ENCODE assay signal across 14 mouse cellular contexts in genomic region chr2:32282289-32282688, GRCm38 (mm10). TPM values are rescaled to one million over a fixed set of nuclear protein-coding genes. Genes with fewer than 3 reads are reported as not detected.
DNase-seq lines count a peak whose midpoint lies in the region; ATAC-seq lines count a peak whose summit lies in the region.
"Had no signal": no experiment of that assay in that cellular context is flagged by ENCODE, and none has a peak within 500 bp of the region (broad histone marks: within the 10 kb centered on the region; RNA-seq: fewer than 3 reads in every experiment).

No protein-coding gene starts in this region.

- H3K9ac ChIP-seq in heart, embryonic 16.5 days (ENCODE audit: low read length) = no peak overlapping the region
- H3K9ac ChIP-seq in liver, embryonic 11.5 days (ENCODE audit: low read depth, low read length) = no peak overlapping the region
- H3K9ac ChIP-seq in forebrain, embryonic 11.5 days (ENCODE audit: low read length) = no peak overlapping the region
- H3K9ac ChIP-seq: embryonic facial prominence, embryonic 13.5 days; forebrain, embryonic 13.5 days; hindbrain, embryonic 13.5 days had no signal

- no peak overlapping the region for H3K4me3 ChIP-seq in heart, embryonic 16.5 days (ENCODE audit: low read length)
- H3K4me3 ChIP-seq in liver, embryonic 11.5 days (ENCODE audit: low read depth, low read length) = no peak overlapping the region
- no peak overlapping the region for H3K4me3 ChIP-seq in forebrain, embryonic 11.5 days (ENCODE audit: low read depth, low read length)
- H3K4me3 ChIP-seq: embryonic facial prominence, embryonic 13.5 days; forebrain, embryonic 13.5 days; hindbrain, embryonic 13.5 days had no signal

- H3K27ac ChIP-seq in heart, embryonic 16.5 days (ENCODE audit: low read length) = peak overlapping the region; percentile 50; the same call in 1 of the 2 replicates
- no peak overlapping the region for H3K27ac ChIP-seq in liver, embryonic 11.5 days (ENCODE audit: low read depth, low read length)
- H3K27ac ChIP-seq in forebrain, embryonic 11.5 days (ENCODE audit: low read depth, low read length) = no peak overlapping the region
- H3K27ac ChIP-seq: embryonic facial prominence, embryonic 13.5 days; forebrain, embryonic 13.5 days; hindbrain, embryonic 13.5 days; hindbrain, postnatal 0 days had no signal

- no peaks in the 10 kb centered on the region for H3K9me3 ChIP-seq in heart, embryonic 16.5 days (replicated peaks; ENCODE audit: control insufficient read depth, low read length)
- no peaks in the 10 kb centered on the region for H3K9me3 ChIP-seq in liver, embryonic 11.5 days (ENCODE audit: control insufficient read depth, low read length)
- H3K9me3 ChIP-seq in forebrain, embryonic 11.5 days (ENCODE audit: control insufficient read depth, low read length) = no peaks in the 10 kb centered on the region
- H3K9me3 ChIP-seq: embryonic facial prominence, embryonic 13.5 days; forebrain, embryonic 13.5 days; G1E; hindbrain, embryonic 13.5 days had no signal

- H3K36me3 ChIP-seq in heart, embryonic 16.5 days (ENCODE audit: control insufficient read depth, insufficient read depth) = peaks cover 28% of the 10 kb centered on the region
- H3K36me3 ChIP-seq in liver, embryonic 11.5 days (ENCODE audit: control insufficient read depth, insufficient read depth, low read length) = peaks cover 29% of the 10 kb centered on the region
- H3K36me3 ChIP-seq in forebrain, embryonic 11.5 days (ENCODE audit: control insufficient read depth, insufficient read depth, low read length) = peaks cover 7% of the 10 kb centered on the region

- ATAC-seq in heart, embryonic 16.5 days (replicated peaks; ENCODE audit: extremely low read depth, insufficient read depth, low FRiP score) = no peak
- ATAC-seq in liver, embryonic 11.5 days (replicated peaks; ENCODE audit: low FRiP score) = no peak
- no peak for ATAC-seq in forebrain, embryonic 11.5 days (replicated peaks; ENCODE audit: low FRiP score)
- ATAC-seq: CD4-positive, CD25-positive, alpha-beta regulatory T cell, adult 4 months; forebrain, embryonic 13.5 days; hindbrain, postnatal 0 days had no signal

- no peaks in the 10 kb centered on the region for H3K27me3 ChIP-seq in heart, embryonic 16.5 days (ENCODE audit: control insufficient read depth, insufficient read depth, low read length)
- H3K27me3 ChIP-seq in liver, embryonic 11.5 days (replicated peaks; ENCODE audit: control insufficient read depth, insufficient read depth, low read length) = no peaks in the 10 kb centered on the region
- no peaks in the 10 kb centered on the region for H3K27me3 ChIP-seq in forebrain, embryonic 11.5 days (ENCODE audit: control insufficient read depth, insufficient read depth, low read length)
- H3K27me3 ChIP-seq: embryonic facial prominence, embryonic 13.5 days; forebrain, embryonic 13.5 days; hindbrain, embryonic 13.5 days had no signal

- H3K4me1 ChIP-seq in heart, embryonic 16.5 days (ENCODE audit: control insufficient read depth, insufficient read depth, low read length) = peaks cover 10% of the 10 kb centered on the region
- peaks cover 6% of the 10 kb centered on the region; the same call in 1 of the 2 replicates for H3K4me1 ChIP-seq in liver, embryonic 11.5 days (replicated peaks; ENCODE audit: control insufficient read depth, insufficient read depth, low read length)
- peaks cover 5% of the 10 kb centered on the region; the same call in 1 of the 2 replicates for H3K4me1 ChIP-seq in forebrain, embryonic 11.5 days (replicated peaks; ENCODE audit: control insufficient read depth, insufficient read depth, low read length)

- WGBS in heart, embryonic 16.5 days = 67% methylated on average over 2 of the region's 2 CpGs
- 52% methylated on average over 2 of the region's 2 CpGs for WGBS in liver, embryonic 11.5 days
- WGBS in forebrain, embryonic 11.5 days = 90% methylated on average over 2 of the region's 2 CpGs

- H3K4me2 ChIP-seq in heart, embryonic 16.5 days (ENCODE audit: low read depth, low read length) = no peak overlapping the region
- H3K4me2 ChIP-seq in liver, embryonic 11.5 days = 0 out of 2 replicates have a peak overlapping the region, but pooled peaks have one; percentile 23
- H3K4me2 ChIP-seq in forebrain, embryonic 11.5 days (ENCODE audit: low read depth, low read length, severe bottlenecking) = no peak overlapping the region
- H3K4me2 ChIP-seq: embryonic facial prominence, embryonic 13.5 days; forebrain, embryonic 13.5 days; hindbrain, embryonic 13.5 days had no signal

- DNase-seq in heart, adult 9 months (ENCODE audit: low spot score in 2 of 2) = no peak
- peak; percentile 90 for DNase-seq in 416B (ENCODE audit: low read depth)
- DNase-seq in MN1 (ENCODE audit: low spot score) = peak; percentile 29
- DNase-seq in liver, embryonic 11.5 days (ENCODE audit: low spot score) = no peak
- DNase-seq in cerebellum, postnatal 36 days = no peak
- DNase-seq in forebrain, embryonic 11.5 days (ENCODE audit: low spot score) = no peak
- no peak for DNase-seq in embryo, embryonic 10.5 days (ENCODE audit: low spot score)

RNA-seq across cellular contexts. Expression of gene Golga2, which starts 4.9 kb away (rescaled TPM):
- polyA plus RNA-seq in heart, embryonic 16.5 days (2015; fragmentation: Nextera tagmentation; extraction: Ambion mirVana) = 27.4 and 28.1 TPM in 2 replicates
- polyA plus RNA-seq in liver, embryonic 11.5 days (2014; fragmentation: Nextera tagmentation; extraction: Ambion mirVana) = 18.8 and 19.7 TPM in 2 replicates
- 22.4 and 22.6 TPM in 2 replicates for polyA plus RNA-seq in forebrain, embryonic 11.5 days (2014; fragmentation: Nextera tagmentation; extraction: Ambion mirVana)

RNA-seq across cellular contexts. Expression of gene Swi5, which starts 5.6 kb away (rescaled TPM):
- 305 and 327 TPM in 2 replicates for polyA plus RNA-seq in heart, embryonic 16.5 days (2015; fragmentation: Nextera tagmentation; extraction: Ambion mirVana)
- polyA plus RNA-seq in liver, embryonic 11.5 days (2014; fragmentation: Nextera tagmentation; extraction: Ambion mirVana) = 369 and 385 TPM in 2 replicates
- 345 and 373 TPM in 2 replicates for polyA plus RNA-seq in forebrain, embryonic 11.5 days (2014; fragmentation: Nextera tagmentation; extraction: Ambion mirVana)

RNA-seq across cellular contexts. Expression of gene Uck1, which starts 22.3 kb away (rescaled TPM):
- 45.7 TPM in 2 replicates for polyA plus RNA-seq in heart, embryonic 16.5 days (2015; fragmentation: Nextera tagmentation; extraction: Ambion mirVana)
- 57.3 and 59.5 TPM in 2 replicates for polyA plus RNA-seq in liver, embryonic 11.5 days (2014; fragmentation: Nextera tagmentation; extraction: Ambion mirVana)
- polyA plus RNA-seq in forebrain, embryonic 11.5 days (2014; fragmentation: Nextera tagmentation; extraction: Ambion mirVana) = 78.4 and 89.0 TPM in 2 replicates

RNA-seq across cellular contexts. Expression of gene Pomt1, which starts 45.9 kb away (rescaled TPM):
- polyA plus RNA-seq in heart, embryonic 16.5 days (2015; fragmentation: Nextera tagmentation; extraction: Ambion mirVana) = 19.2 and 20.5 TPM in 2 replicates
- polyA plus RNA-seq in liver, embryonic 11.5 days (2014; fragmentation: Nextera tagmentation; extraction: Ambion mirVana) = 35.7 and 37.1 TPM in 2 replicates
- polyA plus RNA-seq in forebrain, embryonic 11.5 days (2014; fragmentation: Nextera tagmentation; extraction: Ambion mirVana) = 26.3 and 33.3 TPM in 2 replicates

Comparison
In these comparisons a context has a peak if more than half of its experiments do, and no peak if none do; other contexts are left out.
1. DNase-seq: peak in 416B (single experiment) and MN1 (single experiment); none in heart, adult 9 months (0 of 2), liver, embryonic 11.5 days (single experiment), cerebellum, postnatal 36 days (0 of 2), forebrain, embryonic 11.5 days (single experiment) and embryo, embryonic 10.5 days (single experiment).